Mouse (Mus musculus) kidney, embryonic 16.5 days (tissue): Measurements from ENCODE around the gene Tm6sf2. TPM values are rescaled to one million over a fixed set of nuclear protein-coding genes. Genes with fewer than 3 reads are reported as not detected.
"Not testable (repeated sequence)": the region's sequence is repeated elsewhere in the genome, so short reads cannot be mapped to it uniquely, and the experiment has no call there.

ENCODE experiments used
- ATAC-seq: fragments of 200-750 bp; cut with Nextera tagmentation; 2 replicates; pipeline ENCODE4 v1.8.0; 2017; ENCODE audit warnings: moderate TSS enrichment; ENCODE audit not compliant: low FRiP score, low TSS enrichment
- H3K27ac ChIP-seq: fragments of 300-500 bp; sonication (generic); 2 replicates; pipeline ENCODE4 v1.5.1; 2014; ENCODE audit warnings: low read length
- H3K27me3 ChIP-seq: fragments of 300-500 bp; sonication (generic); 2 replicates; pipeline ENCODE4 v1.6.1; 2014; ENCODE audit warnings: low read length, control low read depth, mixed read lengths; ENCODE audit not compliant: insufficient read depth
- H3K36me3 ChIP-seq: fragments of 300-500 bp; sonication (generic); 2 replicates; pipeline ENCODE4 v1.6.1; 2014; ENCODE audit warnings: low read length, control low read depth, mixed read lengths; ENCODE audit not compliant: insufficient read depth
- H3K4me1 ChIP-seq: fragments of 300-500 bp; sonication (generic); 2 replicates; pipeline ENCODE4 v1.6.1; 2014; ENCODE audit warnings: low read length, control low read depth, mixed read lengths; ENCODE audit not compliant: insufficient read depth
- H3K4me2 ChIP-seq: fragments of 300-500 bp; sonication (generic); replicated peaks from 2 replicates; pipeline ENCODE4 v1.6.1; 2014; ENCODE audit warnings: low read depth, low read length
- H3K4me3 ChIP-seq: fragments of 300-500 bp; sonication (generic); 2 replicates; pipeline ENCODE4 v1.5.1; 2014; ENCODE audit warnings: mild to moderate bottlenecking, low read length
- H3K9ac ChIP-seq: fragments of 300-500 bp; sonication (generic); replicated peaks from 2 replicates; pipeline ENCODE4 v1.6.1; 2014; ENCODE audit warnings: low read length
- H3K9me3 ChIP-seq: fragments of 300-500 bp; sonication (generic); 2 replicates; pipeline ENCODE4 v1.6.1; 2016; ENCODE audit warnings: low read length, control low read depth
- WGBS: fragments of 180-500 bp; shearing (Covaris S2); extraction: QIAGEN DNeasy Blood & Tissue Kit; methylation state at CpG from one replicate; pipeline ENCODE4 v1.1.7; 2014; 5-methylcytosine and 5-hydroxymethylcytosine counted together
- polyA plus RNA-seq: library from polyadenylated mRNA; unstranded; fragments of >200 nt; fragmentation: Nextera tagmentation; extraction: Ambion mirVana; gene quantifications from 2 replicates; pipeline ENCODE4 v1.2.1, GENCODE M21; 2015

The Tm6sf2 gene
- polyA plus RNA-seq, 1 experiment from 2014 or later: 0.94 TPM

GRCm38 (mm10) chr8:70050434-70050833 is 22.3 kb upstream of the Tm6sf2 start:
- H3K9me3 ChIP-seq, H3K4me3 ChIP-seq, H3K4me1 ChIP-seq, H3K4me2 ChIP-seq, ATAC-seq, H3K27ac ChIP-seq, H3K9ac ChIP-seq, H3K27me3 ChIP-seq: not testable (repeated sequence)
- peaks cover 48% of the 10 kb centered on the region for H3K36me3 ChIP-seq
- 93% methylated on average over 5 of the region's 5 CpGs for WGBS

DNA sequence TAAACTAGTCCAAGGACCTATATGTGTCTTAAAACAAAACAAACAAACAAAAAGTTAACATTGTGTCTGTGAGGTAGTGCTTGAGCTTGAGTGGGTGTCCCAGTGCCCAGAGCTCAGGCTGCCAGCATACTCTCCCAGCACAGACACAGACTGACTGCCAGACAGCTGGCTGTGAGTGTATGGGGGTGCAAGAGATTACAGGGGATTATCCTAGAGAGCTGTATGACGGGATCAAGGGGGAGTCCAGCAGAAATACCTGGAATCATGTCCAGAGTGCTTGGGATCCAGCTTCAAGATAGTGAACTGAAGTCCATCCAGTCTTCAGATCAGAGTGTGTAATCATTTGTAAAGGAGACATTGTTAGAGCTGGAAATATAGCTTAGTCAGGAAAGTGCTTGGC is 15.0 kb upstream of the Tm6sf2 start:
- no peaks in the 10 kb centered on the region for H3K4me1 ChIP-seq
- H3K4me2 ChIP-seq: no peak overlapping the region
- H3K27me3 ChIP-seq: no peaks in the 10 kb centered on the region
- H3K4me3 ChIP-seq: no peak overlapping the region
- H3K9me3 ChIP-seq: no peaks in the 10 kb centered on the region
- WGBS: 92% methylated on average over 1 of the region's 1 CpGs
- H3K27ac ChIP-seq: no peak overlapping the region
- no peak for ATAC-seq
- no peak overlapping the region for H3K9ac ChIP-seq
- H3K36me3 ChIP-seq: peaks cover 65% of the 10 kb centered on the region

DNA sequence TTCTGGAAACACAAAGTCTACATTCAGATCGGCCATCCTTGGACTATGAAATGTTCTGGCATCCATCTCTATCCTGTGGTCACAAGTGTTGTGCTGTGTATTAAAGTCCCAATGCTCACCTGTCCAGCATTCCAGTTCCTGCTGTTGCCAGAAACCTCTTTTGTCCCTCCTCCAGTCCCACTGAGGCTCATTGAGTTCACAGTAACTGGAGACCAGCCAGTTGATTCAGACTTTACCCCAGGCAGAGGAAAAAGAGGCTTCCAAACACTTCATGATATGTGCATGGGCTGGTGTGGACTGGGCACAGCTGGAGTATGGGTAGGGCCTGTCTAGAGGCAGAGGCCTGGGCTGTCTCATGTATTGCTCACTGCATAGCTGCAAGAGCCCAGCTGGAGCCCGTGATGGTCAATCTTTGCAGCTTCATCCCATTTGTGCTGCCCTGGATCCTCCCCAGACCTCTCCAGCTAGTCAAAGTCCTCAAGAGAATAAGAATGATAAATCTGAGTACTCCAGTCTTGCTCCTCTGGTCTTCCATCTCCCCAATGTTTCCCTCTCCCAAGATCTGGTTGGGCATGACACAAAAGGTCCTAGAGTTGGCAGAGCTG is 786 bp upstream of the Tm6sf2 start:
- no peak overlapping the region for H3K4me3 ChIP-seq
- no peak for ATAC-seq
- WGBS: 78% methylated on average over 2 of the region's 2 CpGs

GRCm38 (mm10) chr8:70073120-70073519 is 396 bp downstream of the Tm6sf2 start:
- H3K9ac ChIP-seq: peak overlapping the region; percentile 42; the same call in 1 of the 2 replicates
- peak overlapping the region; percentile 54 for H3K4me2 ChIP-seq
- no peak for ATAC-seq
- no peak overlapping the region for H3K27ac ChIP-seq
- H3K9me3 ChIP-seq: no peaks in the 10 kb centered on the region
- peaks cover 29% of the 10 kb centered on the region for H3K36me3 ChIP-seq
- no peaks in the 10 kb centered on the region for H3K27me3 ChIP-seq
- 65% methylated on average over 8 of the region's 8 CpGs for WGBS
- peaks cover 9% of the 10 kb centered on the region for H3K4me1 ChIP-seq
- peak overlapping the region; percentile 33 for H3K4me3 ChIP-seq

More for the DNA sequence above, 786 bp upstream of the Tm6sf2 start:
- Histone ChIP-seq H3K9me3 (no peaks in the 10 kb centered on the region), H3K4me1 (peaks cover 9% of the 10 kb centered on the region), H3K27ac (no peak overlapping the region), H3K4me2 (peak overlapping the region; percentile 54), H3K36me3 (peaks cover 37% of the 10 kb centered on the region), H3K9ac (no peak overlapping the region), H3K27me3 (no peaks in the 10 kb centered on the region)

- 95% methylated on average over 1 of the region's 1 CpGs for WGBS
- ATAC-seq: no peak
- Histone ChIP-seq H3K4me3 (no peak overlapping the region), H3K27me3 (no peaks in the 10 kb centered on the region), H3K9ac (no peak overlapping the region), H3K9me3 (no peaks in the 10 kb centered on the region), H3K4me1 (peaks cover 9% of the 10 kb centered on the region), H3K27ac (no peak overlapping the region), H3K4me2 (no peak overlapping the region), H3K36me3 (peaks cover 29% of the 10 kb centered on the region)
These were observed 958 bp downstream of the Tm6sf2 start for GRCm38 (mm10) chr8:70073682-70074081.

DNA sequence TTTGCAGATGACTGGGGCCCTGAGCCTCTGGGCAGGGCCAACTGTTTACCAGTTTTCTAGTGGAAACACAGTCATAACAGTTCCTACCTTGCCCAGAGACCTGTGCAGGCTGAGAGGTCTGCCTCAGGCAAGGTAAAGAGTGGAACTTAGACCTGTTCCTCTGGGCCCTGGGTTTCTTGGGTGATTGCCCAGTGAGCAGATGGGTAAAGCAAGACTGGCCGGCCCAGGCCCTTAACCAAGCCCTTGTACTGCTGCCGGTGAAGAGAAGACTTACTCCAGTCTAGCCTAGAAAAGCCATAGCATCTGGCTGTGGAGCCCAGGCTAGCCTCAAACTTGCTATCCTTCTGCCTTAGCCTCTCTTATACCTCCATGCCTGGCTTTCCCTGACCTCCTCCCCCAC is 9.3 kb downstream of the Tm6sf2 start:
- Histone ChIP-seq H3K27ac (no peak overlapping the region), H3K4me2 (no peak overlapping the region), H3K36me3 (no peaks in the 10 kb centered on the region), H3K27me3 (peaks cover 53% of the 10 kb centered on the region), H3K4me1 (peaks cover 9% of the 10 kb centered on the region), H3K9me3 (no peaks in the 10 kb centered on the region), H3K4me3 (no peak overlapping the region), H3K9ac (no peak overlapping the region)
- WGBS: 84% methylated on average over 2 of the region's 2 CpGs
- no peak for ATAC-seq

DNA sequence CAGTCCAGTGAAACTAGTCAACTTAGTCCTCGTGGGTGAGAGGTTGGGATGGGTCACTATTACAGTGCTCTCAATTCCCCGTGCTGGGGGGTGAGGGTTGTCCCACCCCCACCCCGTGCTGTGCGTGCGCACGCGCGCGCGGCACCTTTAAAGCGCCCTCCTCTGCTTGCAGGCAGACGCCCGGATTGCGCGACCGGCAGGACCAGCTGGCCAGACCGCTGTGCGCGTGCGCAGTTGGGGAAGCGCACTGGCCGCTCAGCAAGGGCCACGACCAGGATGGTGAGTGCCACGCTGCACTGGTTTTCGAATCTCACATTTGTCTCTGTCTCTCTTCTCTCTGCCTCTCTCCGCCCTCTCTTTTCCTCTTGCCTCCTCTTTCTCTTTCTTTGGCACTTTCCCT is 10.6 kb downstream of the Tm6sf2 start, which contains the start of gene Hapln4:
Gene Hapln4, plus strand, starts transcription at position 173 of the 400 bp plus-strand sequence.
- 1% methylated on average over 26 of the region's 26 CpGs for WGBS
- Histone ChIP-seq H3K36me3 (no peaks in the 10 kb centered on the region), H3K4me1 (peaks cover 12% of the 10 kb centered on the region), H3K27me3 (peaks cover 66% of the 10 kb centered on the region), H3K9me3 (no peaks in the 10 kb centered on the region), H3K27ac (no peak within 1 kb of the TSS), H3K9ac (peak within 1 kb of the TSS; percentile 9; the same call in 1 of the 2 replicates), H3K4me2 (peak within 1 kb of the TSS; percentile 66), H3K4me3 (peak within 1 kb of the TSS; percentile 46)
- ATAC-seq: 0 out of 2 replicates have a peak, but pooled peaks have one; percentile 47

DNA sequence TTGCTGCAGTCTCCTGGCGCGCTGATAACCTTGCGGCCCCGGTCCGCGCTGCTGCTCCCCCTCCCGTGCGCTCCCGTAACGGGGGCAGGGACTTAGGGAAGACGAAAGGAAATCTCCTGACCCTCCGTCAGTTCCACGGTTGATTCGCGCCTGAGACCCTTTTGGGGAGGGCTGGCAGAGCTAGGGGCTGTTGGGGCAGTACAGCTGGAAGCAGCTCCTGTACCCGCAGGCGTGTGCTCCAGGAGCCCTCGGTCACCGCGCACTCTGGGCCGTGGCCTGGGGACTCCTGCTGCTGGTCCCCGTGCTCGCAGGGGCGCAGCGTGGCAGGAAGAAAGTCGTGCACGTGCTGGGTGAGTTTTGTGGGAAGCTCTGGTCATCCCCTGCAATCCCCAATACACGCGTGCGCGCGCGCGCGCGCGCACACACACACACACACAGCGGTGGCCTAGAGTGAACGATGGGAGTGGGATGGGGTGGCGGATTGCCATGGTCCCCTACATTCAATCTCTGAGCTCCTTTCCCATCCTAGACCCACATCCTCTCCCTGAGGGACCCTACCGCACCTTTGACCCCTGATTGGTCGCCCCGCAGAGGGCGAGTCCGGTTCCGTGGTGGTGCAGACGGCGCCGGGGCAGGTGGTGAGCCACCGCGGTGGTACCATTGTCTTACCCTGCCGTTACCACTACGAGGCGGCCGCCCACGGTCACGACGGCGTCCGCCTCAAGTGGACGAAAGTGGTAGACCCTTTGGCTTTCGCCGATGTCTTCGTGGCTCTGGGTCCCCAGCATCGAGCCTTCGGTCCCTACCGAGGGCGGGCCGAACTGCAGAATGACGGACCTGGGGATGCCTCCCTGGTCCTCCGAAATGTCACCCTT is 11.7 kb downstream of the Tm6sf2 start:
- Histone ChIP-seq H3K9ac (peak overlapping the region; percentile 9; the same call in 1 of the 2 replicates), H3K4me1 (peaks cover 12% of the 10 kb centered on the region), H3K9me3 (no peaks in the 10 kb centered on the region), H3K4me2 (peak overlapping the region; percentile 66), H3K4me3 (peak overlapping the region; percentile 46), H3K27ac (no peak overlapping the region), H3K27me3 (peaks cover 78% of the 10 kb centered on the region), H3K36me3 (no peaks in the 10 kb centered on the region)
- peak; percentile 17; the same call in 1 of the 2 replicates for ATAC-seq
- 2% methylated on average over 65 of the region's 71 CpGs for WGBS

GRCm38 (mm10) chr8:70086151-70086550 is 13.4 kb downstream of the Tm6sf2 start:
- ATAC-seq: no peak
- no peaks in the 10 kb centered on the region for H3K36me3 ChIP-seq
- no peaks in the 10 kb centered on the region for H3K9me3 ChIP-seq
- no peak overlapping the region for H3K9ac ChIP-seq
- no peak overlapping the region for H3K27ac ChIP-seq
- 41% methylated on average over 1 of the region's 1 CpGs for WGBS
- H3K27me3 ChIP-seq: peaks cover 92% of the 10 kb centered on the region
- H3K4me2 ChIP-seq: no peak overlapping the region
- H3K4me3 ChIP-seq: no peak overlapping the region
- peaks cover 12% of the 10 kb centered on the region for H3K4me1 ChIP-seq

DNA sequence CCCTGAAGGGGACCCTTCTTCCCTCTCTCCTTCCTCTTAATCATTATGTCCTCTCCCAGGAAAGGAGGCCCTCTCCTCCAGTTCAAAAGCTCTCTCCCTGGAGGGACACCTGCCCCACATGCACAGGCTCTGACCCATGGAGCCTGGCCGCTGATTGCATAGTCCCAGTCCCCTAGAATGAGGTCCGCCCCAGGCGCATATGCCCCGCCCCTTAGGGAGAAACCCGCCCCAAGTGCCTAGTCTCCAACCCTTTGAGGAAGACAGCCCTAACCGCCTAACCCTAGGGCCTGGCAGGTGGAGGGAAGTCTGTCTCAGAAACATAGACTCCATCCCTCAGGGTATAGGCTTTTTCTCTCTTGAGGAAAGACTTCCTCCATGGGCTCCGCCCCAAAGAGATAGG is 14.5 kb downstream of the Tm6sf2 start:
- Histone ChIP-seq H3K9ac (no peak overlapping the region), H3K36me3 (no peaks in the 10 kb centered on the region), H3K27ac (no peak overlapping the region), H3K4me2 (no peak overlapping the region), H3K9me3 (no peaks in the 10 kb centered on the region), H3K4me1 (peaks cover 12% of the 10 kb centered on the region), H3K4me3 (no peak overlapping the region), H3K27me3 (peaks cover 87% of the 10 kb centered on the region)
- peak; percentile 28; the same call in 1 of the 2 replicates for ATAC-seq
- 7% methylated on average over 7 of the region's 7 CpGs for WGBS
